Mouse (Mus musculus): Measurements from ENCODE around the gene 4930523C07Rik. TPM values are rescaled to one million over a fixed set of nuclear protein-coding genes. Genes with fewer than 3 reads are reported as not detected.

4930523C07Rik gene
- polyA plus RNA-seq, 1 experiment from 2014 or later, result 2.8 TPM

DNA sequence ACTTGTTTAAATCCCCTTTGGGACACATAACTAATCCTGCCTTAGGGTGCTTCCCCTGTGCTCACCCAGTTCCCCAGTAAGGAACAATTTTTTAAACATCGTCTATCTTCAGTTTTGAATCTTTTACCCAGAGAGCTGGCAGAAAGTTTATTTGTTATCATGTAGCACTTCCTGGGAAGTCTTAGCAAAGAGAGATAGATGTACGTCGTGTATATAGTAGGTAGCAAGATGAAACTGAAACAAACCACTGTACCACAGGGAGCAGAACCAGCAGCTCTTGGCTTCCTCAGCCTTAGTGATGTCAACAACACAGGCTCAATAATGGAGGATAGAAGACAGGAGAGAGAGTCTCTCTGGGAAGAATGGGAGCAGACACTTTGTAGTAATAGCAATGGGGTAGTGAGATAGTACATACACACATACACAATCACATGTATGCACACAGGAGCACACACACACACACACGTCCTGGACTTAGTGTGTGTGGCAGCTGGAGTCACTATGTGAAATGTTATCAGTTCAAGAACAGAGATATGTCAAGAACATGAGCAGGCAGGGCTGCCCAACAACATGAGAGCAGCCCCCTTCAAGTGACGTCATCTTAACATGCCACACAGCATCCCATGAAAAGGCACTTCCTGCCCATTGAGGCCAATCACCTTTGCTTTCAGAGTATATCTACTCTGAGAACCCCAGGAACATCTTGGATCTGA lies 10.3 kb downstream of the 4930523C07Rik start:
- Histone ChIP-seq H3K27me3 (ENCODE audit: control insufficient read depth, insufficient read depth, low read length) (no peaks in the 10 kb centered on the region), H3K4me3 (replicated peaks; ENCODE audit: low read length) (no peak overlapping the region), H3K4me1 (replicated peaks; ENCODE audit: control insufficient read depth, insufficient read depth, low read length) (no peaks in the 10 kb centered on the region), H3K27ac (no peak overlapping the region), H3K4me2 (replicated peaks) (no peak overlapping the region), H3K36me3 (replicated peaks; ENCODE audit: control insufficient read depth, insufficient read depth) (no peaks in the 10 kb centered on the region), H3K9me3 (ENCODE audit: control insufficient read depth, low read length) (no peaks in the 10 kb centered on the region), H3K9ac (no peak overlapping the region)
- DNase-seq (ENCODE audit: low spot score) (no peak), ATAC-seq (ENCODE audit: low FRiP score) (no peak)
- 84% methylated on average over 5 of the region's 5 CpGs for WGBS

GRCm38 (mm10) chr1:160057657-160058056 lies 13.5 kb downstream of the 4930523C07Rik start:
- DNase-seq (ENCODE audit: low spot score), result no peak
- Histone ChIP-seq H3K4me1 (replicated peaks; ENCODE audit: control insufficient read depth, insufficient read depth, low read length) (no peaks in the 10 kb centered on the region), H3K36me3 (replicated peaks; ENCODE audit: control insufficient read depth, insufficient read depth) (no peaks in the 10 kb centered on the region), H3K9ac (no peak overlapping the region), H3K4me3 (replicated peaks; ENCODE audit: low read length) (no peak overlapping the region), H3K27ac (no peak overlapping the region), H3K27me3 (ENCODE audit: control insufficient read depth, insufficient read depth, low read length) (no peaks in the 10 kb centered on the region), H3K9me3 (ENCODE audit: control insufficient read depth, low read length) (no peaks in the 10 kb centered on the region), H3K4me2 (replicated peaks) (no peak overlapping the region)
- WGBS, result 67% methylated on average over 3 of the region's 3 CpGs
- ATAC-seq (ENCODE audit: low FRiP score), result no peak

DNA sequence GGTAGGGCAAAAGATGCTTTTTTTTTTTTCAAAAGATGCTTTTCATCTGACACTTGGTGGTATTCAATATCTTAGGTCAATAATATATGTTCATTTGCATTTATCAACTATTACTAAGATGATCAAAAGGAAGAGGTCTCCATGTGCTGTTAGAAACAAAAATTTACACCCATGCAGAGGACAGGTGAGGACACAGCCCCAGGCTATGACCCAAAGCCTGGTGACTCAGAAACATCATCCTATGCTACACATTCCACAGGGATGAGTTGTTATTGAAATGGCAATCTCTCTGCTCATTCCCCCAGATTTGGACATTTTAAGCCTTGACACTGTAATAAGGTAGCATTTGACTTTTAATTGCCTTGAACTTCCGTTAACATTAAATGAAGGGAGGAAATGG lies 15.7 kb downstream of the 4930523C07Rik start:
- Histone ChIP-seq H3K27me3 (ENCODE audit: control insufficient read depth, insufficient read depth, low read length) (no peaks in the 10 kb centered on the region), H3K4me2 (replicated peaks) (no peak overlapping the region), H3K27ac (no peak overlapping the region), H3K9ac (no peak overlapping the region), H3K36me3 (replicated peaks; ENCODE audit: control insufficient read depth, insufficient read depth) (no peaks in the 10 kb centered on the region), H3K4me1 (replicated peaks; ENCODE audit: control insufficient read depth, insufficient read depth, low read length) (no peaks in the 10 kb centered on the region), H3K9me3 (ENCODE audit: control insufficient read depth, low read length) (no peaks in the 10 kb centered on the region), H3K4me3 (replicated peaks; ENCODE audit: low read length) (no peak overlapping the region)
- no peak for DNase-seq (ENCODE audit: low spot score)
- 79% methylated on average over 1 of the region's 1 CpGs for WGBS
- ATAC-seq (ENCODE audit: low FRiP score), result no peak

GRCm38 (mm10) chr1:160060542-160060941 lies 16.4 kb downstream of the 4930523C07Rik start:
- no peaks in the 10 kb centered on the region for H3K27me3 ChIP-seq (ENCODE audit: control insufficient read depth, insufficient read depth, low read length)
- no peak overlapping the region for H3K9ac ChIP-seq
- WGBS, result 83% methylated on average over 6 of the region's 6 CpGs
- no peak overlapping the region for H3K4me3 ChIP-seq (replicated peaks; ENCODE audit: low read length)
- ATAC-seq (ENCODE audit: low FRiP score), result no peak
- no peaks in the 10 kb centered on the region for H3K9me3 ChIP-seq (ENCODE audit: control insufficient read depth, low read length)
- H3K4me2 ChIP-seq (replicated peaks), result no peak overlapping the region
- no peak overlapping the region for H3K27ac ChIP-seq
- no peaks in the 10 kb centered on the region for H3K4me1 ChIP-seq (replicated peaks; ENCODE audit: control insufficient read depth, insufficient read depth, low read length)
- no peak for DNase-seq (ENCODE audit: low spot score)
- no peaks in the 10 kb centered on the region for H3K36me3 ChIP-seq (replicated peaks; ENCODE audit: control insufficient read depth, insufficient read depth)

DNA sequence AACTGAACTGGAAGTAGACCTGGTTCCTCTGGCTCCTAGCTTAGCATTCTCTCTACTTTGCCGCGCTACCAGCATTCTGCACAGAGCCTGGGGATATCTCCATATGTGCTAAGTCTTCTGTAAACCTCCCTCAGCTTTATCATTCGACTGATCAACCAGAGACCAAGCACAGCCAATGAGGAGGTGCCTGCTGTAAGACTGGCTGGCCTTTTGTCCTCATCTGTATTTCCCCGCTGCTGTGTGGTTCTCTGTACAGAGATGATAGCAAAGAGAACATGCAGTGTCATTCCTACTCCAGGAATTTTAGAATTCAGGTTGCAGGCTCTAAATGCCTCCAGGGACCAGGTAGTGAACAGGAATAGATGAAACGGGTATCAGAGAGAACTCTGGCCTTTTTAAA lies 17.1 kb downstream of the 4930523C07Rik start:
- no peak overlapping the region for H3K9ac ChIP-seq
- no peaks in the 10 kb centered on the region; the same call in 1 of the 2 replicates for H3K9me3 ChIP-seq (ENCODE audit: control insufficient read depth, low read length)
- no peak overlapping the region for H3K4me3 ChIP-seq (replicated peaks; ENCODE audit: low read length)
- no peak overlapping the region for H3K27ac ChIP-seq
- 86% methylated on average over 5 of the region's 5 CpGs for WGBS
- DNase-seq (ENCODE audit: low spot score) (no peak), ATAC-seq (ENCODE audit: low FRiP score) (no peak)
- no peaks in the 10 kb centered on the region for H3K27me3 ChIP-seq (ENCODE audit: control insufficient read depth, insufficient read depth, low read length)
- no peaks in the 10 kb centered on the region for H3K36me3 ChIP-seq (replicated peaks; ENCODE audit: control insufficient read depth, insufficient read depth)
- no peaks in the 10 kb centered on the region for H3K4me1 ChIP-seq (replicated peaks; ENCODE audit: control insufficient read depth, insufficient read depth, low read length)
- H3K4me2 ChIP-seq (replicated peaks), result no peak overlapping the region

DNA sequence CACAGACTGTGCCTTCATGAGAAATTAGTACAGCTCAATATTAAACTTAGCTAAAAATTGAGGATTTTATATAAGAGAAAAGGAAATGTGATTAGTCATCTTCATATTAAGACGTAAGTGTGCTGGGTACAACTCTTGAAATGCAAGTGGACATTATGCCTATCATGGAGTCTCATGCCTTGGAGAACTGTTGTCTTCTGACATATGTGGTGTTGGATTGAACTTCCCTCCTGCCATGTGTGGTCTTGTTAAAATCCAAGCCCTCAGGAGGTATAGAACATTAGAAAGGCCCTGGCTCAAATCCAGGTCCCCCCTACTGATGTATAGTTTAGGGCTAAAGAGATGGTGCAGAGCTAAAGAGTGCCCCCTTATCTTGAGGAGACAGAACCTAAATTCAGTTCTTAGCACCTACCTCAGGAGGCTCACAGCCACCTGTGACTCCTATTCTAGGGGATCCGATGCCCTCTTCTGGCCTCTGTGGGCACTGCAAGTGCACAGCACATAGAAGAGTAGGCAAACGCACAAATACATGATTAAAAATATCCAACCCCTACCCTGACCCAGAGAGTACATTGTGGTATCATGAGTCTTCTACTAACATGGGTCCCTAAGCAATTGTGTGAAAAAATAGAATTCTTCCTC lies 17.7 kb downstream of the 4930523C07Rik start:
- ATAC-seq (ENCODE audit: low FRiP score) (no peak), DNase-seq (ENCODE audit: low spot score) (no peak)
- H3K9ac ChIP-seq, result no peak overlapping the region
- no peak overlapping the region for H3K27ac ChIP-seq
- H3K9me3 ChIP-seq (ENCODE audit: control insufficient read depth, low read length), result peaks cover 5% of the 10 kb centered on the region
- H3K4me1 ChIP-seq (replicated peaks; ENCODE audit: control insufficient read depth, insufficient read depth, low read length), result no peaks in the 10 kb centered on the region
- H3K4me2 ChIP-seq (replicated peaks), result no peak overlapping the region
- H3K27me3 ChIP-seq (ENCODE audit: control insufficient read depth, insufficient read depth, low read length), result no peaks in the 10 kb centered on the region
- no peaks in the 10 kb centered on the region for H3K36me3 ChIP-seq (replicated peaks; ENCODE audit: control insufficient read depth, insufficient read depth)
- no peak overlapping the region for H3K4me3 ChIP-seq (replicated peaks; ENCODE audit: low read length)
- 66% methylated on average over 3 of the region's 3 CpGs for WGBS

DNA sequence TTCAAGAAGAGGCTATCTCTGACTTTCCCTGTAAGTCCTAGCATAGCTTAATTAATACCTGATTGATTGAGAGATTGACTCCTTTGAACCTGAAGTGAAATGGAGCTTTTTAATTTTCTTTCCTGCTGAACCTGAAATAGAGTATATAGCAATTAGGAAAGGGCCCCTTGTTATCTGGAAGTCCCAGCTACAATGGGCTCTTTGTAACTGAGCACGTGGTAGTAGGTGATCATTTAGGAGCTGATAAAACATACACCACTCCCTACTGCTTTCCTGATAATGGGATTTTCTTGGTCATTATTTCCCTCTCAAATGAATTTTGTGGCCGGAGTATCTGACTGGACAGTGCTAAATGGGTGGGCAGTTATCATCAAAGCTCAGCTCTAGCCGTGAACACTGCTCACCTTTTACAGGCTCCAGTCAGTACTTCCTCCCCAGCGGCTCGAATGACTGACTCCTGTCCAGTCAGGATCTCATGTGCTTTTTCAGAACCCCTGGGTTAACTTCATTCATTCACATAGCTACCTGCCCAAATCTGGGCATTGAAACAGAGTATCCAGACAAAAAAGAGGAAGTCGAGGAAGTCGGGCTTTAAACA lies 20.5 kb downstream of the 4930523C07Rik start:
- no peak overlapping the region for H3K9ac ChIP-seq
- DNase-seq (ENCODE audit: low spot score) (no peak), ATAC-seq (ENCODE audit: low FRiP score) (no peak)
- no peaks in the 10 kb centered on the region for H3K4me1 ChIP-seq (replicated peaks; ENCODE audit: control insufficient read depth, insufficient read depth, low read length)
- 84% methylated on average over 7 of the region's 7 CpGs for WGBS
- no peak overlapping the region for H3K27ac ChIP-seq
- H3K36me3 ChIP-seq (replicated peaks; ENCODE audit: control insufficient read depth, insufficient read depth), result no peaks in the 10 kb centered on the region
- H3K9me3 ChIP-seq (ENCODE audit: control insufficient read depth, low read length), result peaks cover 8% of the 10 kb centered on the region
- H3K27me3 ChIP-seq (ENCODE audit: control insufficient read depth, insufficient read depth, low read length), result no peaks in the 10 kb centered on the region
- no peak overlapping the region for H3K4me3 ChIP-seq (replicated peaks; ENCODE audit: low read length)
- H3K4me2 ChIP-seq (replicated peaks), result no peak overlapping the region

DNA sequence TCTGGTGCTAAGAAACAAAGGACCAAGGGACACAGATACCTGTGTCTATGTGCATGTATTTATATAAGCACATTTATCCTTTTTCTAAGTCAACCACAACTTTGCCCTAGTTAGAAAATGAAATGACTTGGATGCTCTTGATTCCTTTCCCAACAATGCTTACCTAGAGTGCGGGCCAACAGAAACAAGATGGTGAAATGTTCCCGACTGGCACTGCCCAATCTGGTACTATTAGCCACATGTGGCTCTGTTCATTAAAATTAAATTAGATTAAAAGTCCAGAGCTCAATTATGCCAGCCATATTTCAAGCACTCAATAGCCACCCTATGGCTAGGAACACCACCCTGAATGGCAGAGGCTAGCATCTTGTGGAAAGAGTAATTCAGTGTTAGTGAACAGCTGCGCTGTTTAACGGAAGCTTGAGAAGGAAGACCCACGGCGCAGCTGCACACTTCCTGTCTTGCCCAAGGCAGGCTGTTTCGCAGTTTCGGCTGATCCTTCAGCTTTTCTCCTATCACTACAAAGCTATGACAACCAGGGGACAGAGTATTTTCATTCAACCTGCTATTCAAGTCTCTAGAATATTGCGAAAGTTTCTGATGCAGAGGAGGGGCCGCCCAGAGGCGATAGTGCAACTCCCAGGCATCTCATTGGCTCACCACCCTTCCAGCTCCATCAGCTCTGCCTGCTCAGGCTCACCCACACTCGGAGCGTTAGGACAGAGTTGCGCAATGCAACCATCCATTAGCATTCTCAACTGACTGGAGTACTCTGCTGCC lies 34.9 kb downstream of the 4930523C07Rik start:
- Histone ChIP-seq H3K4me1 (replicated peaks; ENCODE audit: control insufficient read depth, insufficient read depth, low read length) (0 out of 2 replicates have a peak, but pooled peaks cover 3% of the 10 kb centered on the region), H3K36me3 (replicated peaks; ENCODE audit: control insufficient read depth, insufficient read depth) (no peaks in the 10 kb centered on the region), H3K4me3 (replicated peaks; ENCODE audit: low read length) (no peak overlapping the region), H3K27ac (no peak overlapping the region), H3K9me3 (ENCODE audit: control insufficient read depth, low read length) (no peaks in the 10 kb centered on the region), H3K4me2 (replicated peaks) (no peak overlapping the region), H3K9ac (no peak overlapping the region), H3K27me3 (ENCODE audit: control insufficient read depth, insufficient read depth, low read length) (no peaks in the 10 kb centered on the region)
- DNase-seq (ENCODE audit: low spot score) (no peak), ATAC-seq (ENCODE audit: low FRiP score) (no peak)
- 74% methylated on average over 14 of the region's 14 CpGs for WGBS
